Mouse (Mus musculus) layer of hippocampus, postnatal 10 days (tissue): ENCODE results near the gene Snx14. TPM values are rescaled to one million over a fixed set of nuclear protein-coding genes. Genes with fewer than 3 reads are reported as not detected.
"Not testable (repeated sequence)": the region's sequence is repeated elsewhere in the genome, so short reads cannot be mapped to it uniquely, and the experiment has no call there.

Experiments
- DNase-seq, 2 experiments: peaks; one replicate each; pipeline ENCODE4 v3.0.0; 2021; ENCODE audit warnings: low spot score in 2 of 2
- long read RNA-seq: library from polyadenylated mRNA; stranded (forward); transcript quantifications from one replicate; pipeline ENCODE4 v2.0.0, GENCODE M21; 2023
- total RNA-seq, 2 experiments: library from RNA; stranded (reverse); gene quantifications; 2 replicates each; pipeline ENCODE4 v1.2.3; 2021

Gene Snx14
- total RNA-seq, result 10 to 100 TPM; 49.0 to 52.6 TPM
- long read RNA-seq, transcript Snx14-207 (29 exons, 3,082 nt), result major isoform, 14 of 22 reads
- long read RNA-seq, partial matches to known transcripts, result 1 of 22 reads
- long read RNA-seq, other reads (novel, unspliced or antisense), result 3 of 22 reads

GRCm38 (mm10) chr9:88438555-88439237 lies at the start of gene Snx14:
Gene Snx14, minus strand, starts transcription at chr9:88438958.
- peak; percentile 96 to 98 for DNase-seq

- no peak for DNase-seq
These were observed 45.8 kb upstream of the Snx14 start for GRCm38 (mm10) chr9:88484531-88484930.

- peak; percentile 85 to 90 for DNase-seq
These were observed 44.2 kb upstream of the Snx14 start for GRCm38 (mm10) chr9:88482829-88483396.

GRCm38 (mm10) chr9:88482230-88482828 lies 43.6 kb upstream of the Snx14 start, which contains the start of gene Syncrip:
Gene Syncrip, minus strand, starts transcription at chr9:88482574.
- peak; percentile 88 to 93 for DNase-seq

GRCm38 (mm10) chr9:88481791-88482160 lies 43.0 kb upstream of the Snx14 start:
- peak; percentile 56 to 68 for DNase-seq

- DNase-seq, result peak; percentile 42 to 61
These were observed 42.5 kb upstream of the Snx14 start for GRCm38 (mm10) chr9:88481061-88481790.

GRCm38 (mm10) chr9:88480120-88480519 lies 41.4 kb upstream of the Snx14 start:
- DNase-seq, result no peak

- DNase-seq, result peak in 1 of 2 experiments; percentile 10
These were observed 37.4 kb upstream of the Snx14 start for GRCm38 (mm10) chr9:88476138-88476537.

GRCm38 (mm10) chr9:88461017-88461416 lies 22.3 kb upstream of the Snx14 start:
- DNase-seq, result not testable (repeated sequence)

GRCm38 (mm10) chr9:88439991-88440390 lies 1.2 kb upstream of the Snx14 start:
- no peak for DNase-seq

GRCm38 (mm10) chr9:88439238-88439600 lies 461 bp upstream of the Snx14 start:
- no peak for DNase-seq

- DNase-seq, result no peak
These were observed 562 bp downstream of the Snx14 start for GRCm38 (mm10) chr9:88438237-88438554.

GRCm38 (mm10) chr9:88437342-88438236 lies 1.2 kb downstream of the Snx14 start:
- DNase-seq, result no peak

GRCm38 (mm10) chr9:88424356-88424755 lies 14.4 kb downstream of the Snx14 start:
- DNase-seq, result no peak

GRCm38 (mm10) chr9:88422428-88422827 lies 16.3 kb downstream of the Snx14 start:
- DNase-seq, result no peak

- no peak for DNase-seq
These were observed 22.0 kb downstream of the Snx14 start for GRCm38 (mm10) chr9:88416752-88417151.

- DNase-seq, result no peak
These were observed 28.8 kb downstream of the Snx14 start for GRCm38 (mm10) chr9:88409978-88410377.

GRCm38 (mm10) chr9:88404515-88404914 lies 34.2 kb downstream of the Snx14 start:
- DNase-seq, result no peak

GRCm38 (mm10) chr9:88404088-88404487 lies 34.7 kb downstream of the Snx14 start:
- DNase-seq, result no peak

- DNase-seq, result no peak
These were observed 40.3 kb downstream of the Snx14 start for GRCm38 (mm10) chr9:88398461-88398860.

GRCm38 (mm10) chr9:88394852-88395251 lies 43.9 kb downstream of the Snx14 start:
- DNase-seq, result no peak
